Mouse (Mus musculus): ENCODE results near the gene Phgdh. TPM values are rescaled to one million over a fixed set of nuclear protein-coding genes. Genes with fewer than 3 reads are reported as not detected.

Gene Phgdh
- total RNA-seq, 1 experiment = 162 TPM

- in situ Hi-C loops (cut with MboI; ENCODE audit: low sequenced_read_pairs in 2 of 2, unreplicated experiment in 2 of 2) = loop anchor here in 1 of 2 experiments (10.0 kb wide), 1 partner anchor 139 kb away; no protein-coding TSS in a partner anchor
- H3K9me3 ChIP-seq (ENCODE audit: control insufficient read depth, insufficient read depth, low read depth, low read length) = no peaks in the 10 kb centered on the region
- H3K4me3 ChIP-seq (ENCODE audit: insufficient read depth in 1 of 2, low read depth in 1 of 2, low read length in 2 of 2, poor library complexity in 1 of 2, severe bottlenecking in 1 of 2) = no peak overlapping the region
- TF ChIP-seq ZC3H11A (IDR thresholded peaks at IDR 0.05; ENCODE audit: borderline replicate concordance, low read depth, low read length) (no peak), MAFK (IDR thresholded peaks at IDR 0.05; ENCODE audit: insufficient read depth, low read depth, low read length) (no peak), ZNF384 (IDR thresholded peaks at IDR 0.05; ENCODE audit: low read depth, low read length) (no peak), CHD2 (IDR thresholded peaks at IDR 0.05; ENCODE audit: low read depth, low read length) (no peak), HCFC1 (IDR thresholded peaks at IDR 0.05; ENCODE audit: borderline replicate concordance, insufficient read depth, low read length) (no peak)
- peaks cover 21% of the 10 kb centered on the region for H3K36me3 ChIP-seq (ENCODE audit: control insufficient read depth, insufficient read depth, low read length, poor library complexity, severe bottlenecking)
- no peaks in the 10 kb centered on the region; a peak in 1 of 4 replicates for H3K4me1 ChIP-seq (ENCODE audit: control insufficient read depth in 2 of 2, insufficient read depth in 2 of 2, low read length in 2 of 2, poor library complexity in 1 of 2)
- no peak overlapping the region for H3K27ac ChIP-seq (ENCODE audit: insufficient read depth, low read depth, low read length, poor library complexity, severe bottlenecking)
- H3K9ac ChIP-seq (ENCODE audit: insufficient read depth, low read depth, low read length, poor library complexity, severe bottlenecking) = no peak overlapping the region
- no peak for DNase-seq (ENCODE audit: low read depth, low spot score)
Observed at GRCm38 (mm10) chr3:98313294-98314155, 26.3 kb downstream of the Phgdh start.

- in situ Hi-C loops (cut with MboI; ENCODE audit: low sequenced_read_pairs in 2 of 2, unreplicated experiment in 2 of 2) = loop anchor here in 1 of 2 experiments (10.0 kb wide), 1 partner anchor 138 kb away; no protein-coding TSS in a partner anchor
Observed at GRCm38 (mm10) chr3:98312867-98313266, 26.9 kb downstream of the Phgdh start.

DNA sequence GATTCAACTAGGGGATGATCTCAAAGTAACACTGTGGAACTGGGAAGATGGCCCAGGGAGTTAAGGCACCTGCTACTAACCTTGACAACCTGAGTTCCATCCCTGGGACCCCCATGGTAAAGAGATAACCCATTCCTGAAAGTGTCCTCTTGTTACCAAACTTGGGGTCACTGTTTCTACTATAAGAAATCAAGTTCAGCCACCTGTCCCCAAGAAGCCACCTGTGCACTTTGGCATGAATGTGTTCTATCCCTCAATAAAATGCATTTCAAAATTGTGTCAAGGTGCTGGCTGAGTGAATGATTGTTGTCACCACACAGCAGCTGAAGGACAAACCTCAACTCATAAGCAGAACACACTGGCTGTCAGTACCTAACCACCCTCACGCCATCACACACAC is 29.3 kb downstream of the Phgdh start:
- Histone ChIP-seq H3K4me1 (ENCODE audit: control insufficient read depth in 2 of 2, insufficient read depth in 2 of 2, low read length in 2 of 2, poor library complexity in 1 of 2) (no peaks in the 10 kb centered on the region; a peak in 1 of 4 replicates), H3K9ac (ENCODE audit: insufficient read depth, low read depth, low read length, poor library complexity, severe bottlenecking) (no peak overlapping the region), H3K27ac (ENCODE audit: insufficient read depth, low read depth, low read length, poor library complexity, severe bottlenecking) (no peak overlapping the region), H3K4me3 (ENCODE audit: insufficient read depth in 1 of 2, low read depth in 1 of 2, low read length in 2 of 2, poor library complexity in 1 of 2, severe bottlenecking in 1 of 2) (no peak overlapping the region), H3K9me3 (ENCODE audit: control insufficient read depth, insufficient read depth, low read depth, low read length) (no peaks in the 10 kb centered on the region), H3K36me3 (ENCODE audit: control insufficient read depth, insufficient read depth, low read length, poor library complexity, severe bottlenecking) (peaks cover 5% of the 10 kb centered on the region; the same call in 1 of the 2 replicates)
- in situ Hi-C loops (cut with MboI; ENCODE audit: low sequenced_read_pairs in 2 of 2, unreplicated experiment in 2 of 2) = loop anchor here in 1 of 2 experiments (10.0 kb wide), 1 partner anchor 136 kb away; no protein-coding TSS in a partner anchor
- no peak for DNase-seq (ENCODE audit: low read depth, low spot score)
- no peak for TF ChIP-seq HCFC1 (IDR thresholded peaks at IDR 0.05; ENCODE audit: borderline replicate concordance, insufficient read depth, low read length)
- TF ChIP-seq CHD2 (IDR thresholded peaks at IDR 0.05; ENCODE audit: low read depth, low read length) = no peak
- TF ChIP-seq MAFK (IDR thresholded peaks at IDR 0.05; ENCODE audit: insufficient read depth, low read depth, low read length) = no peak
- TF ChIP-seq ZNF384 (IDR thresholded peaks at IDR 0.05; ENCODE audit: low read depth, low read length) = no peak
- no peak for TF ChIP-seq ZC3H11A (IDR thresholded peaks at IDR 0.05; ENCODE audit: borderline replicate concordance, low read depth, low read length)

More at GRCm38 (mm10) chr3:98312867-98313266, 26.9 kb downstream of the Phgdh start:
- TF ChIP-seq CHD2 (IDR thresholded peaks at IDR 0.05; ENCODE audit: low read depth, low read length) = no peak
- peak; percentile 80 for TF ChIP-seq ZC3H11A (IDR thresholded peaks at IDR 0.05; ENCODE audit: borderline replicate concordance, low read depth, low read length)
- H3K4me3 ChIP-seq (ENCODE audit: insufficient read depth in 1 of 2, low read depth in 1 of 2, low read length in 2 of 2, poor library complexity in 1 of 2, severe bottlenecking in 1 of 2) = no peak overlapping the region
- H3K27ac ChIP-seq (ENCODE audit: insufficient read depth, low read depth, low read length, poor library complexity, severe bottlenecking) = no peak overlapping the region
- peak; percentile 51 for DNase-seq (ENCODE audit: low read depth, low spot score)
- H3K9me3 ChIP-seq (ENCODE audit: control insufficient read depth, insufficient read depth, low read depth, low read length) = no peaks in the 10 kb centered on the region
- peaks cover 16% of the 10 kb centered on the region for H3K36me3 ChIP-seq (ENCODE audit: control insufficient read depth, insufficient read depth, low read length, poor library complexity, severe bottlenecking)
- H3K4me1 ChIP-seq (ENCODE audit: control insufficient read depth in 2 of 2, insufficient read depth in 2 of 2, low read length in 2 of 2, poor library complexity in 1 of 2) = no peaks in the 10 kb centered on the region; a peak in 1 of 4 replicates
- H3K9ac ChIP-seq (ENCODE audit: insufficient read depth, low read depth, low read length, poor library complexity, severe bottlenecking) = no peak overlapping the region

GRCm38 (mm10) chr3:98308606-98309005 is 31.2 kb downstream of the Phgdh start:
- H3K4me3 ChIP-seq (ENCODE audit: insufficient read depth in 1 of 2, low read depth in 1 of 2, low read length in 2 of 2, poor library complexity in 1 of 2, severe bottlenecking in 1 of 2) = no peak overlapping the region
- DNase-seq (ENCODE audit: low read depth, low spot score) = no peak
- in situ Hi-C loops (cut with MboI; ENCODE audit: low sequenced_read_pairs in 2 of 2, unreplicated experiment in 2 of 2) = no loop called here
- H3K36me3 ChIP-seq (ENCODE audit: control insufficient read depth, insufficient read depth, low read length, poor library complexity, severe bottlenecking) = peaks cover 2% of the 10 kb centered on the region; the same call in 1 of the 2 replicates
- no peaks in the 10 kb centered on the region for H3K9me3 ChIP-seq (ENCODE audit: control insufficient read depth, insufficient read depth, low read depth, low read length)
- TF ChIP-seq ZC3H11A (IDR thresholded peaks at IDR 0.05; ENCODE audit: borderline replicate concordance, low read depth, low read length) (no peak), MAFK (IDR thresholded peaks at IDR 0.05; ENCODE audit: insufficient read depth, low read depth, low read length) (no peak), CHD2 (IDR thresholded peaks at IDR 0.05; ENCODE audit: low read depth, low read length) (no peak), HCFC1 (IDR thresholded peaks at IDR 0.05; ENCODE audit: borderline replicate concordance, insufficient read depth, low read length) (no peak), ZNF384 (IDR thresholded peaks at IDR 0.05; ENCODE audit: low read depth, low read length) (no peak)
- H3K27ac ChIP-seq (ENCODE audit: insufficient read depth, low read depth, low read length, poor library complexity, severe bottlenecking) = no peak overlapping the region
- H3K4me1 ChIP-seq (ENCODE audit: control insufficient read depth in 2 of 2, insufficient read depth in 2 of 2, low read length in 2 of 2, poor library complexity in 1 of 2) = no peaks in the 10 kb centered on the region; a peak in 1 of 4 replicates
- no peak overlapping the region for H3K9ac ChIP-seq (ENCODE audit: insufficient read depth, low read depth, low read length, poor library complexity, severe bottlenecking)

Data from ES-E14 (cell line).